Mouse (Mus musculus) spleen, adult 2 months (tissue): Measurements from ENCODE around the gene Tspan15.

Experiments used
- CTCF ChIP-seq: fragments of 200-500 bp; IDR thresholded peaks from 2 replicates; pipeline ENCODE4 v1.5.1; 2011; ENCODE audit warnings: mild to moderate bottlenecking, inconsistent platforms; ENCODE audit not compliant: insufficient read depth, insufficient read length, insufficient replicate concordance; ENCODE audit errors: extremely low read depth
- POLR2A ChIP-seq: fragments of 200-500 bp; IDR thresholded peaks from 2 replicates; pipeline ENCODE4 v1.6.1; 2011; ENCODE audit warnings: low read depth, low read length, inconsistent platforms

- TF ChIP-seq POLR2A (no peak), CTCF (no peak)
These were observed 51.1 kb downstream of the Tspan15 start for GRCm38 (mm10) chr10:62179944-62180343.
